Mouse (Mus musculus) intestine, embryonic 16.5 days (tissue): ENCODE results near the gene Tm9sf3. TPM values are rescaled to one million over a fixed set of nuclear protein-coding genes. Genes with fewer than 3 reads are reported as not detected.

Experiments used
- ATAC-seq: fragments of 200-750 bp; cut with Nextera tagmentation; 2 replicates; pipeline ENCODE4 v1.8.0; 2017; ENCODE audit warnings: moderate TSS enrichment, moderate library complexity
- H3K27ac ChIP-seq: fragments of 300-500 bp; sonication (generic); 2 replicates; pipeline ENCODE4 v1.5.1; 2014; ENCODE audit warnings: mild to moderate bottlenecking, low read length
- H3K27me3 ChIP-seq: fragments of 300-500 bp; sonication (generic); replicated peaks from 2 replicates; pipeline ENCODE4 v1.6.1; 2014; ENCODE audit warnings: low read length, control low read depth, mixed read lengths; ENCODE audit not compliant: control insufficient read depth, insufficient read depth
- H3K36me3 ChIP-seq: fragments of 300-500 bp; sonication (generic); 2 replicates; pipeline ENCODE4 v1.6.1; 2014; ENCODE audit warnings: low read length, control low read depth; ENCODE audit not compliant: control insufficient read depth, insufficient read depth
- H3K4me1 ChIP-seq: fragments of 300-500 bp; sonication (generic); 2 replicates; pipeline ENCODE4 v1.6.1; 2014; ENCODE audit warnings: low read length, control low read depth, mixed read lengths; ENCODE audit not compliant: control insufficient read depth, insufficient read depth
- H3K4me2 ChIP-seq: fragments of 300-500 bp; sonication (generic); 2 replicates; pipeline ENCODE4 v1.6.1; 2014; ENCODE audit warnings: low read depth, low read length, control low read depth
- H3K4me3 ChIP-seq: fragments of 300-500 bp; sonication (generic); 2 replicates; pipeline ENCODE4 v1.5.1; 2014; ENCODE audit warnings: mild to moderate bottlenecking, low read length
- H3K9ac ChIP-seq: fragments of 300-500 bp; sonication (generic); 2 replicates; pipeline ENCODE4 v1.6.1; 2014; ENCODE audit warnings: low read depth, low read length
- H3K9me3 ChIP-seq: fragments of 300-500 bp; sonication (generic); 2 replicates; pipeline ENCODE4 v1.6.1; 2016; ENCODE audit warnings: low read length, control low read depth; ENCODE audit not compliant: control insufficient read depth
- WGBS: fragments of 180-500 bp; shearing (Covaris S2); extraction: QIAGEN DNeasy Blood & Tissue Kit; methylation state at CpG from one replicate; pipeline ENCODE4 v1.1.7; 2014; 5-methylcytosine and 5-hydroxymethylcytosine counted together
- polyA plus RNA-seq: library from polyadenylated mRNA; unstranded; fragments of >200 nt; fragmentation: Nextera tagmentation; extraction: Ambion mirVana; gene quantifications from 2 replicates; pipeline ENCODE4 v1.2.1, GENCODE M21; 2015

The Tm9sf3 gene
- polyA plus RNA-seq, 1 experiment from 2014 or later: 130 TPM

DNA sequence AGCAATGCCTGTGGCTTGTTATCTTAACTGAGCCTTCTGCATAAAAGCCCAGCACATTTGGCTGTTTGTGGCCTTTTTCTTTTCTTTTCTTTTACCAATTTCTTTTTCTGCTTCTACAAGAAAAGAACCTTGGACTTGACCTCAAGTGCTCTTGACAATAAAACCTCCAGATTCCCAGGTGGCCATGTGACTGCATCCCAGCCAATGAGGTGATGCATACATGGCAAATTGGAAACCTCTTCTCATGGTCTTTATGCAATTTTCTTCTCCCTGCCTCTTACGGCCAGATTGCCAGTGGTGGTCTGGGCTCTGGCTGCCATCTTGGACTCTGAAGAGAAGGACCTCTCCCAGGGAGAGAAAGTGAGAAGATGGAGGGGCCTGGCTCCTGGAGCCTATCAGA lies 70.4 kb downstream of the Tm9sf3 start:
- ATAC-seq: no peak
- H3K4me1 ChIP-seq: no peaks in the 10 kb centered on the region
- 80% methylated on average over 1 of the region's 1 CpGs for WGBS
- H3K4me2 ChIP-seq: no peak overlapping the region
- no peak overlapping the region for H3K27ac ChIP-seq
- no peaks in the 10 kb centered on the region for H3K27me3 ChIP-seq
- H3K36me3 ChIP-seq: no peaks in the 10 kb centered on the region
- no peaks in the 10 kb centered on the region for H3K9me3 ChIP-seq
- H3K9ac ChIP-seq: no peak overlapping the region
- H3K4me3 ChIP-seq: no peak overlapping the region

DNA sequence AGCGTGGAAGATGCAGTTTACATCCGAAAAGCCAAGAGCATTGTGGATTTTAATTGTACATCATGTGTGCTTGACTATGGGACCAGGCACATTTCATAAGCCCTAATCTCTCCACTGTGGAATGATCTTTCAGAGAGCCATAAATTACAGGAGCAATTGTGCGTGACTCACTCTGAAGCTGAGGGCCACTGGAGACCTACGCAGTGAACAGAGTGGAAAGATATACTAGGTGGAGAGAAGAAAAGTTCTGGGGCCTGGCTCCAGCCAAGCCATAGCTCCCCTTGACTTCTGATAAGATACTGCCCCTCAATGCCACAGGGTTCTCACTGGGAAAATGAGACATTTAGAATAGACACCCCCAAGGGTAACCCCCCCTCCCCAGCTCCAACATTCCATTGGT lies 70.8 kb downstream of the Tm9sf3 start:
- Histone ChIP-seq H3K27me3 (no peaks in the 10 kb centered on the region), H3K9me3 (no peaks in the 10 kb centered on the region), H3K4me2 (no peak overlapping the region), H3K36me3 (no peaks in the 10 kb centered on the region), H3K9ac (no peak overlapping the region), H3K4me1 (no peaks in the 10 kb centered on the region), H3K27ac (no peak overlapping the region), H3K4me3 (no peak overlapping the region)
- no peak for ATAC-seq
- 76% methylated on average over 4 of the region's 4 CpGs for WGBS

DNA sequence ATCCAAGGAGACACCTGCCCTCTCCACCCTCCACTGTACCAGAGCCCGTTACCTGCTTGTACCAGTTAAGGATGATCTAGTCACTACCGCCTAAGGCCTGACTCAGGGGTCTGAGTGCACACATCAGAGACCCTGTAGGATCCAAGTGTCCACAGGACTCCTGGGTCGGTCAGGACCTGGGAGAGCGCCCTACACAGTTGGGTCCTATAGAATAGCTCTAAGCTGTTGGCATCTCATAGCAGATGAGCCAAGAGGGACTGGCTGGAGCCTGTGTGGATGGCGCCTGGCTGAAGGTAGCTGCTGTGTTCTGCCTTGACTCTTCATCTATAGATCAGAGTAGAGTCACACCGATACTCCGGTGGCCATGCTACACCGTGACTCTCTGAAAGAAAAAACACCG lies 72.1 kb downstream of the Tm9sf3 start:
- Histone ChIP-seq H3K27me3 (no peaks in the 10 kb centered on the region), H3K4me1 (no peaks in the 10 kb centered on the region), H3K4me3 (no peak overlapping the region), H3K9me3 (no peaks in the 10 kb centered on the region), H3K4me2 (no peak overlapping the region), H3K36me3 (no peaks in the 10 kb centered on the region), H3K9ac (no peak overlapping the region), H3K27ac (no peak overlapping the region)
- 80% methylated on average over 9 of the region's 9 CpGs for WGBS
- ATAC-seq: no peak

DNA sequence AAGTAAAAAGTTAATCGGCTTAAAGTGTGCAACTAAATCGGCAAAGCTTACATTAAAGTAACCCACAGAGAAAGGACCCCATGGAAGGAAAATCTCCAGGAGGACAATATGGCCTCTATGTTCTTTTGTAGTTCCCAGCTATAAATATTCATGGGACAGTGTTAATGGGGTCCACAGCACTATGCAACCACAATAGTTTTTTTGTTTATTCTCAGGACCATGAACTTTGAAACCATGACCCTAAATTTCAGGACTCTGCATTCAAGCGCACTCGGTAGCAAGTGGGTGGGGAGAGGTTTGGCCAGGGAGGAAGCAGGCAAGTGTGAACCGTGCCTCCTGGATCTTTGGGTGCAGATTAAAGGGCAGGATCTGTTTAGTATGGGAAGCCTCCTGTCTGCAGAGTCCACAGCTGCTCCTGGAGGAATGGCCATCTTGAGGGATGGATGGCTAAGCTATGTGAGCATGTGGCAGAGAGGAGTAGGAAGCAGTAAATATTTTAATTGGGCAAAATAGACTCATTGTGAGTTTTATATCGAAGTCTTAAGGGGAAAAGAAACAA lies 72.8 kb downstream of the Tm9sf3 start:
- no peaks in the 10 kb centered on the region for H3K27me3 ChIP-seq
- no peak overlapping the region for H3K4me3 ChIP-seq
- H3K9me3 ChIP-seq: no peaks in the 10 kb centered on the region
- no peaks in the 10 kb centered on the region for H3K36me3 ChIP-seq
- no peaks in the 10 kb centered on the region for H3K4me1 ChIP-seq
- ATAC-seq: no peak
- no peak overlapping the region for H3K27ac ChIP-seq
- no peak overlapping the region for H3K9ac ChIP-seq
- H3K4me2 ChIP-seq: no peak overlapping the region
- 61% methylated on average over 6 of the region's 6 CpGs for WGBS

DNA sequence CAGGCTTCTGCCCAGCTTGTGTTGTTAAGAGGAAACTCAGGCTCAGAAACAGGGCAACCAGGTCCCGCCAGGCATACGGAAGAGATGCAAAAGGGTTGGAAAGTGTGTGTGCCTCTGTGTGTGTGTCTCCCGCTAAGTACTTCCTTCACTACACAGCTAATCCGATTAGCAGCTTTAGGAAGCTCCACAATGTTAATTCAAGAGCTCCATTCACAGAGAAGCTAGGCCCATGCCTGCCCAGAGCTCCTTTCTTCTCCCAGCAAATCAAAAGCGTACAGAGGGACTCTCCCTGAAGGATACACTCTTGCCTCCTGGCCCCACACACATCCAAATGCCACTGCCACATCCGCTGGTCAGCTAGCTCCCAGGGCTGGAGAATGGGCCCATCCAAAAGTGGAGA lies 86.5 kb downstream of the Tm9sf3 start:
- Histone ChIP-seq H3K4me1 (no peaks in the 10 kb centered on the region), H3K27me3 (no peaks in the 10 kb centered on the region), H3K4me2 (no peak overlapping the region), H3K9me3 (no peaks in the 10 kb centered on the region), H3K36me3 (no peaks in the 10 kb centered on the region), H3K9ac (no peak overlapping the region), H3K4me3 (no peak overlapping the region), H3K27ac (no peak overlapping the region)
- 34% methylated on average over 6 of the region's 6 CpGs for WGBS
- ATAC-seq: no peak

DNA sequence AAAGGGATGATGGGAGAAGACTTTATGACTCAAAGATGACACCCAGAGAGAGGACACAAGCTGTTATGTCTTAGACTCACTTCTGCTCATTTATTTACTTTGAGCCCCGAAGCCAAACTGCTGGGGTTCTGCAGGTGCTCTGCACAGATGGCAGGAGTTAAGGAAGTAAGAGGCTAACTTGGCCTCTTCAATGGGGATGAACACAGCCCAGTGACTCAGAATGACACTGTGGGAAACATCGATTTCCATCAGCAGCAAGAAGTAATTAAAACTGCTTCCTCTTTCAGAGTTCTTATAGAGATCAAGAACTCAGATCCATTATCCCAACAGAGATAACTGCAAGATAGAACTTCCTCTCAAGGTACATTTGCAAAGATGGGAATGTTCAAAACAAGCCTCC lies 86.9 kb downstream of the Tm9sf3 start:
- no peak overlapping the region for H3K9ac ChIP-seq
- H3K4me1 ChIP-seq: no peaks in the 10 kb centered on the region
- H3K36me3 ChIP-seq: no peaks in the 10 kb centered on the region
- H3K4me3 ChIP-seq: no peak overlapping the region
- H3K9me3 ChIP-seq: no peaks in the 10 kb centered on the region
- H3K27me3 ChIP-seq: no peaks in the 10 kb centered on the region
- no peak overlapping the region for H3K4me2 ChIP-seq
- no peak for ATAC-seq
- 61% methylated on average over 2 of the region's 2 CpGs for WGBS
- no peak overlapping the region for H3K27ac ChIP-seq

DNA sequence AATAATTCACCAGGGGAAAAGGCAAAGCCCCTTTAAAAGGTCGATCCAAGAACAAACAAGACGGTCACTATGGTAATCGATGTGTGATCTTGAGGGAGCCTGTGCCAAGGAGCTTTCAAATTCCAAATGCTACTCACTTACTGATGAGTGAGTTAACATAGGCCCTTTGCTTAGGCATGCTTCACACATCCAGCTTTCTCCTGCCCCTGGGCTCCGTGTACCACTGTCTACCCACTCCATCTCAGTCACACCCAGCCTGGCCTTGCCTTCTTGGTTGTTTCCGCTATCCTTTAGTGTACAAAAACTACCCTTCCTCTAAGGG lies 97.9 kb downstream of the Tm9sf3 start:
- WGBS: 72% methylated on average over 5 of the region's 5 CpGs

DNA sequence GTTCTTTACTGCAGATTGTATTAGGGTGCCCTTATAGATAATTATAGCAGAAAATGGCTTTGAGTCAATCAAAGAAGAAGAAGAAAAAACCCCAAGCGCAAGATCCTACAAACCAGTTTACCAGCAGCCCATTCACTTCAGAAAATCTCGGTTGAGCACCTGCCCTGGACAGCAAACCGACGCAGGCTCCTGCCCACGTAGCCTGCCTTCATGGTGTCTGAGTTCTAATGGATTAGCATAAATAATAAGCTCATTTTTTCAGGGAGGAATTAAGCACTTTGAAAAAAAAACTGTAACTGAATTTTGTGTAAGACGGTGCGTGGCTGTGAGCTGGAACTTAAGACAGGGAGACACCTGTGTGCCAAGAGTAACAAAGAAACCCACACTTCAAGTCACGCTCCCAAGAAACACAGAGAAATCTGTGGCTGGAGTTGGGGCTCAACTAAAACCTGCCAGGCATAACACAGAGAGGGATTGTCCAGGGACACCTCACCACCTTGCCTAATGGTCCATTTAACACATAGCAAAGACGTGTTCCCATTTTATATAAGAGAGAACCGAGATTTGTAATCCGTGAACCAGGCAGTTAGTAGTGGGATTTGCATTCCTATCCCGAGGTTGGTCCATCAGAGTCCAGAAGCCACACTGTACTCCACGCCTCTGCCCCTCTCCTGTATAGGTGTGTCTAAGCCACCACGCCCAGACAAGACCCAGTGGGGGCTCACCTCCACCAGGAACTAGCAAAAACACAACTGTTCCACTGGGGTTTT lies 98.5 kb downstream of the Tm9sf3 start:
- H3K27ac ChIP-seq: no peak overlapping the region
- H3K36me3 ChIP-seq: no peaks in the 10 kb centered on the region
- no peaks in the 10 kb centered on the region for H3K9me3 ChIP-seq
- 72% methylated on average over 14 of the region's 14 CpGs for WGBS
- no peaks in the 10 kb centered on the region for H3K4me1 ChIP-seq
- H3K9ac ChIP-seq: no peak overlapping the region
- no peak for ATAC-seq
- H3K4me3 ChIP-seq: no peak overlapping the region
- no peaks in the 10 kb centered on the region for H3K27me3 ChIP-seq
- H3K4me2 ChIP-seq: no peak overlapping the region

More for the DNA sequence above, 97.9 kb downstream of the Tm9sf3 start:
- Histone ChIP-seq H3K9me3 (no peaks in the 10 kb centered on the region), H3K4me2 (no peak overlapping the region), H3K9ac (no peak overlapping the region), H3K27ac (no peak overlapping the region), H3K4me3 (no peak overlapping the region), H3K4me1 (no peaks in the 10 kb centered on the region), H3K27me3 (no peaks in the 10 kb centered on the region), H3K36me3 (no peaks in the 10 kb centered on the region)
- no peak for ATAC-seq

DNA sequence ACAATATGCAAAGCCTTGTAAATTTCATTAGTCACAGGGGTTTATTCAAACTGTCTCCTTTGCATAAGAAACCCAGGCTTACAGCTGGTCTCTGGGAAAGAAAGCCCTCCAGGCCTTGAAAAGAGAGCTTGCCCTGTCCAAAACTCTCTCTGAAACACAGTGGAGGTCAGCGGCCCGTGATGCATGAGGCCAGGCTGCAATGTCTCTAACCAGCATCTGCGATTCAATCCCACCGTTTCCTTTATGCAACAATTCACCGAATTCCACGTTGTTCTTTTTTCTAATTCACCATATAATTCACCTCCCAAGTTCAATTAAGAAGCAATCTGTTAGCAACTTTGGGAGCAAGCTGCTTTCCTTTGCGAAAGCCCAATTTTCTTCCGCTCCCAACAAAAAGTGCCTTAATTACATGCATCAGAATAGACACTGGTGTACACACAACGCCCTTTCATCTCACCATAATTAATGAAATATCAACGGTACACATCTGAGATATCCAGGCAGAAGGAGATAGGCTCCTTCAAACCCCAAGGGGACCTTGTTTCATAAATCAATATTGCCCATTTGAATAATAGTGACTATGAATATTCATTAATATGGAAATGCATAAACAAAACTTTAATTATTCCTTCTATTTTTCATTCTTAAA lies 99.2 kb downstream of the Tm9sf3 start:
- no peaks in the 10 kb centered on the region for H3K27me3 ChIP-seq
- no peak overlapping the region for H3K4me3 ChIP-seq
- no peak overlapping the region for H3K27ac ChIP-seq
- H3K4me2 ChIP-seq: no peak overlapping the region
- 68% methylated on average over 10 of the region's 10 CpGs for WGBS
- H3K36me3 ChIP-seq: no peaks in the 10 kb centered on the region
- no peak for ATAC-seq
- H3K4me1 ChIP-seq: no peaks in the 10 kb centered on the region
- H3K9me3 ChIP-seq: no peaks in the 10 kb centered on the region
- H3K9ac ChIP-seq: no peak overlapping the region
